Mouse (Mus musculus) hindbrain, embryonic 15.5 days (tissue): ENCODE data around the gene Vegfa. TPM values are rescaled to one million over a fixed set of nuclear protein-coding genes. Genes with fewer than 3 reads are reported as not detected.

Experiments used
- ATAC-seq: fragments of 200-750 bp; cut with Nextera tagmentation; 2 replicates; pipeline ENCODE4 v1.8.0; 2017; ENCODE audit warnings: low read depth, moderate number of reproducible peaks, moderate TSS enrichment; ENCODE audit not compliant: low FRiP score
- H3K27ac ChIP-seq: fragments of 300-500 bp; sonication (generic); replicated peaks from 2 replicates; pipeline ENCODE4 v1.5.1; 2015; ENCODE audit warnings: mild to moderate bottlenecking, inconsistent platforms
- H3K27me3 ChIP-seq: fragments of 300-500 bp; sonication (generic); 2 replicates; pipeline ENCODE4 v1.6.1; 2015; ENCODE audit warnings: control low read depth, inconsistent platforms
- H3K36me3 ChIP-seq: fragments of 300-500 bp; sonication (generic); 2 replicates; pipeline ENCODE4 v1.6.1; 2015; ENCODE audit warnings: control low read depth, inconsistent platforms
- H3K4me1 ChIP-seq: fragments of 300-500 bp; sonication (generic); replicated peaks from 2 replicates; pipeline ENCODE4 v1.6.1; 2015; ENCODE audit warnings: control low read depth, inconsistent platforms
- H3K4me2 ChIP-seq: fragments of 300-500 bp; sonication (generic); 2 replicates; pipeline ENCODE4 v1.6.1; 2015; ENCODE audit warnings: moderate library complexity, mild to moderate bottlenecking, inconsistent platforms
- H3K4me3 ChIP-seq: fragments of 300-500 bp; sonication (generic); 2 replicates; pipeline ENCODE4 v1.5.1; 2015; ENCODE audit warnings: mild to moderate bottlenecking, inconsistent platforms
- H3K9ac ChIP-seq: fragments of 300-500 bp; sonication (generic); 2 replicates; pipeline ENCODE4 v1.6.1; 2015; ENCODE audit warnings: inconsistent platforms
- H3K9me3 ChIP-seq: fragments of 300-500 bp; sonication (generic); 2 replicates; pipeline ENCODE4 v1.6.1; 2016; ENCODE audit warnings: control low read depth, inconsistent platforms
- WGBS: fragments of 180-500 bp; shearing (Covaris S2); methylation state at CpG from one replicate; pipeline ENCODE4 v1.1.7; 2015; 5-methylcytosine and 5-hydroxymethylcytosine counted together
- polyA plus RNA-seq: library from polyadenylated mRNA; unstranded; fragments of >200 nt; fragmentation: Nextera tagmentation; extraction: Ambion mirVana; gene quantifications from 2 replicates; pipeline ENCODE4 v1.2.1, GENCODE M21; 2015

Vegfa gene
- polyA plus RNA-seq, 1 experiment from 2014 or later = 4.4 TPM

DNA sequence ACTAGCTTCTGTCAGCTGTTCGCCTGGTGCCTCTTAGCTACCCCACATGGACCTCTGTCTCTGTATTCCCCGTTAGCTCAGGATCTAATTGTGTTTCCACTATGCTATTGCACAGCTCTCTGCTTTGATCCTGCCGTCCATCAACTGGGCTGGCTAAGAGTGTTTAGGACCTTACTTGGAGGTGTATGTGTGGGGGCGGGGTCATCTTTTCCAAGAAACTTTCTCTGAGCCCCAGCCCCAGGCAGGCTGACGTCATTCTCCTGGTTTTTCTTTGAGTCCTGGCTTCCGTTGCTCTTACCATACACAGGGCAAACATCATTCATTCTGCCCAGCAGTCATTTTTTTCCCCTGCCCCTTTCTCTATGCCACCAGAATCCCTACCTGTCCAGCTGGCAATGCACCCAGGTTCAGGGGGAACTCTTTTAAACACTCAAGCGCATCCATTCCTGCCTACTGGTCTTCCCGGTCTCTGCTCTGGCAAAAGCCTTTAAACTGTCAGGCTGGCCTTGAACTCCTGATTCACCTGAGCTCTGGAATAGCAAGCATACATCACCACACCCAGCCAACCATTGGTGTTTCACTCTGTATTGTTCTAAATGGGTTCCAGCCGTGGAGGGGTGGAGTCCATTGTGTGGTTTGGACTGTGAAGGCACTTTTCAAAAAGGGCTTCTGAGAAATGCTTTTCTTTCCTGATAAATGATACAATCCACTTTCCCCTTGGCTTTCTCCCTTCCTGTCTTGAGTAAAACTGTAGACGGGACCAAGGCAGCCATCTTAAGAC is 53.0 kb downstream of the Vegfa start:
- no peaks in the 10 kb centered on the region for H3K4me1 ChIP-seq
- ATAC-seq = no peak
- H3K9ac ChIP-seq = no peak overlapping the region
- no peak overlapping the region for H3K4me2 ChIP-seq
- no peaks in the 10 kb centered on the region for H3K36me3 ChIP-seq
- WGBS = 83% methylated on average over 10 of the region's 10 CpGs
- H3K9me3 ChIP-seq = no peaks in the 10 kb centered on the region
- no peak overlapping the region for H3K4me3 ChIP-seq
- H3K27ac ChIP-seq = no peak overlapping the region
- no peaks in the 10 kb centered on the region for H3K27me3 ChIP-seq

DNA sequence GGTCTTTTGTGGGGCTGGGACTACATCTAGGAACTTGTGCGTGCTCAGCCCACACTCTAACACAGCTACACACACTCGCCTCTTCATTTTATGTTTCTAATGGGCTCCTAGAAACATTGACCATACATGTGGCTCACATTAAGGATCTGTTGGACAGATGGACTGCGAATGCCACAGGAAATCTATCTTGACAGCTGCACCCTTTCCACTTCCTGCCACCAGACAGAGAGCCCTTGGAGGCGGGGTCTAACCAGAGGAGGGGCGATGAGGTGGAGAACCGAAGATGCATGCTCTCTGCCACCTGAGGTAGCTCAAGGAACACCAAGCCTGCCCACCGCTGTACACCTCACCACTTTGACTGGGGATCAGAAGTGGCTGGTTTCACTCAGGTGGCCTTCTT is 57.7 kb downstream of the Vegfa start:
- Histone ChIP-seq H3K36me3 (no peaks in the 10 kb centered on the region), H3K4me2 (no peak overlapping the region), H3K9ac (no peak overlapping the region), H3K27me3 (no peaks in the 10 kb centered on the region), H3K4me3 (no peak overlapping the region), H3K4me1 (no peaks in the 10 kb centered on the region), H3K27ac (no peak overlapping the region), H3K9me3 (no peaks in the 10 kb centered on the region)
- 86% methylated on average over 7 of the region's 7 CpGs for WGBS
- ATAC-seq = no peak

DNA sequence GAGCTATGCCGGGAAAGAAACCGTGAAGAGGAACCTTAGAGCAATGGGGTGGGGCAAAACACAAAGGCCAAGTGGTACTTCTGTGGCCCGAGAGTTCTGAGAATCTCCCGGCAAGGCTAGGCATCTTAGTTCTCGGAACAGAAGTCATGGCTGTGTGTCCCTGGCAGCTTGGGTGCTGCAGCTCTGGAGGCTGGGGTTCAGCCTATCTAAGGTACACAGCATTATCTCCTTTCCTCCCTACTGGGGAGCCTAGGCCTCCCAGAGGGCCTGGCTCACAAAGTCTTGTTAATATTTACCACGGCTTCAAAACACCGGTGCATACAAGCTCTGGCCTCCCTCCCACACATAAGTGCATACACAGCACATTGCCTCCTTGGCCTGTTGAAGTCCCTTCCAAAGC is 59.0 kb downstream of the Vegfa start:
- Histone ChIP-seq H3K27me3 (no peaks in the 10 kb centered on the region), H3K36me3 (no peaks in the 10 kb centered on the region), H3K9ac (no peak overlapping the region), H3K9me3 (no peaks in the 10 kb centered on the region), H3K27ac (no peak overlapping the region), H3K4me3 (no peak overlapping the region), H3K4me1 (no peaks in the 10 kb centered on the region), H3K4me2 (no peak overlapping the region)
- 87% methylated on average over 7 of the region's 7 CpGs for WGBS
- ATAC-seq = no peak

DNA sequence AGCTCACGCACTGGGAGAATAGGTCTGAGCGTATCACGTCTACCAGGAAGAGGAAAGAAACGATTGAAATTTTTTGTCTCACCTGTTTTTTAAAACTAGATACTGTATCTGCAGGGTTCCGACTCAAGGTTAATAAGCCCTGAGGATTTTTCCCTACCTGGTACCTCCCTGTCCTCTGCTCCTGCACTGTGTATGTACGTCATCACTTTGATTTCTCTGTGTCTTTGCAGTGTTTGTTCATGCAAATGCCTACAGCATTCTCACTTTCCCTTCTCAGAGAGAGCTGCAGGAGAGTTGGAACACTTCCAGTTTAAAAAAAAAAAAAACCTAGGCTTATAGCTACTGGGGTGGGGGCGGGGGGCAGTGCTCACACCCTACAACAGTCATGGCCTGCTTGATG is 59.8 kb downstream of the Vegfa start:
- WGBS = 85% methylated on average over 7 of the region's 7 CpGs

DNA sequence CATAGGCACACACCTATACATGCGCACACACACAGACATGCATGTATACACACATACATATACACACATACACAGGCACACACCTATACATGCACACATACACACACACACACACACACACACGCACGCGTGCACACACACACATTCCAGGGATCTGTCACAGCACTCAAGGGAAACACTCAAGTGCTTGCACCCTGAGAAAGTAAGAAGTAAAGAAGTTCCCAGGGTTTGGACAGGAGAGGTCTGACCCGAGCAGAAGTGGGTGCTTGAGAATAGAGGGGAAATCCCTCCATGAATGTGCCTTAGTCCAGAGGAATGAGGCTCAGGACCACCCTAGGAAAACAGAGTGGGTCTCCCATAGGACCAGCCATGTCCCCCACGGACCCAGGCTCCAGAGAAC is 60.4 kb downstream of the Vegfa start:
- ATAC-seq = no peak
- no peak overlapping the region for H3K4me3 ChIP-seq
- H3K4me1 ChIP-seq = no peaks in the 10 kb centered on the region
- WGBS = 93% methylated on average over 6 of the region's 6 CpGs
- no peak overlapping the region for H3K4me2 ChIP-seq
- no peaks in the 10 kb centered on the region for H3K36me3 ChIP-seq
- H3K27ac ChIP-seq = no peak overlapping the region
- no peak overlapping the region for H3K9ac ChIP-seq
- no peaks in the 10 kb centered on the region for H3K9me3 ChIP-seq
- no peaks in the 10 kb centered on the region for H3K27me3 ChIP-seq

More for the DNA sequence above, 59.8 kb downstream of the Vegfa start:
- no peak for ATAC-seq
- no peaks in the 10 kb centered on the region for H3K27me3 ChIP-seq
- no peak overlapping the region for H3K9ac ChIP-seq
- no peaks in the 10 kb centered on the region for H3K36me3 ChIP-seq
- H3K4me1 ChIP-seq = no peaks in the 10 kb centered on the region
- H3K4me2 ChIP-seq = no peak overlapping the region
- no peak overlapping the region for H3K4me3 ChIP-seq
- H3K27ac ChIP-seq = no peak overlapping the region
- no peaks in the 10 kb centered on the region for H3K9me3 ChIP-seq

DNA sequence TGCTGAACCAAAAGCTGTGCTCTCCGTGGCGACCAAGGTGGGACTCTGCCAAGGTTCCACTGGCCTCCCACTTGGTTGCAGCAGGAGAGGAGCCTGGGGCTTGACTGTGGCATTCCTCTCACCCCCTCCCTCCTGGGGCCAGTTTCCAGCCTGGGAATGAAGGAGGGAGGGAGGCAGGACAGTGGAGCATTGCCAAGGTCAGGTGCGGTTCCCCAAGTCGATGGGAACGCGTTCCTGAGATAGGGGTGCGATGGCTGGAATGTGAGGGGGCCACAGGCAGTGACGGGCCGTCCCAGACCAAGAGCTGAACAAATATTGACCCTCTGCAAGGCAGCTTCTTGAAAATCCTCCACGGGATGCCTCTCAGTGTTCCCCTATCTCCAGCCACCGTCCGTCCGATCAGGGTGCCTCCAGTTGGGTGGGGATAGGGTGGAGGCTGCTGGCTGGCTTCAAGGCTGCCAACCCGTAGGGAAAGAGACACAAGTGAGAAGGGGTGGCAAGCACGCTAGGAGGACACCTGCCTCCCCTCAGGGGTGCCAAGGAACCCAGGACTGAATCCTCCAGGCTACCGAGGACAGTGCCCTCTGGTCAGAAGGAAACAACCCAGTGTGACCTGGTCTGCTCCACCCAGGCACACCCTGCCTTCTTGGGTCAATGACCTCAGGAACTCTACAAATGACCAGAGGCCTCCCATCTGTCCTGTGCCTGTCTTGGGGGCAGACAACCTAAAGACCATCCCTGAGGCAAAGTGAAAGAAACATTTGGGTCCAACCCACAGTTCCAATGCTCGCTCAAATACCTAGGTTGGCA is 61.2 kb downstream of the Vegfa start:
- Histone ChIP-seq H3K9me3 (no peaks in the 10 kb centered on the region), H3K9ac (no peak overlapping the region), H3K4me3 (no peak overlapping the region), H3K36me3 (no peaks in the 10 kb centered on the region), H3K27ac (no peak overlapping the region), H3K4me1 (no peaks in the 10 kb centered on the region), H3K27me3 (no peaks in the 10 kb centered on the region), H3K4me2 (no peak overlapping the region)
- WGBS = 84% methylated on average over 17 of the region's 17 CpGs
- ATAC-seq = no peak

DNA sequence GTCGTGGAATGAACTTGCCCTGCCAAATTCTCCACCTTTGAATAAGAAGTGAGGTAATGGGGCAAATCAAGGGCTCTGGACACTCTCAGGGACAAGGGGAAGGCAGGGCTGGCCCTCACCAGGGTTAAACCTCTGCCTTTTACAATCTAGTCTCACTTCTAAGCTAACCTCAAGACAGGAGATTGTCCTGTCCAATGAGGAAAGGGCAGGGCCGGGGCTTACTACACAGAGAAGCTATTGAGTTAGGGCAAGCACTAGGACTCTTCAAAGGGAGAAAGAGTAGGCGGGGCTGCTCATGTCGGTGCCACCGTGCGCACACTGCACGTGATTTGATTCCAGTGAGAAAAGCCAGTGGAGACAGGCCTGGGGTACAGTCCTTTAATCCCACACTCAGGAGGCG is 62.6 kb downstream of the Vegfa start:
- no peaks in the 10 kb centered on the region for H3K27me3 ChIP-seq
- H3K4me1 ChIP-seq = no peaks in the 10 kb centered on the region
- no peaks in the 10 kb centered on the region for H3K36me3 ChIP-seq
- 64% methylated on average over 8 of the region's 8 CpGs for WGBS
- no peak overlapping the region for H3K27ac ChIP-seq
- no peak overlapping the region for H3K4me3 ChIP-seq
- ATAC-seq = no peak
- H3K9ac ChIP-seq = no peak overlapping the region
- H3K4me2 ChIP-seq = no peak overlapping the region
- no peaks in the 10 kb centered on the region for H3K9me3 ChIP-seq

DNA sequence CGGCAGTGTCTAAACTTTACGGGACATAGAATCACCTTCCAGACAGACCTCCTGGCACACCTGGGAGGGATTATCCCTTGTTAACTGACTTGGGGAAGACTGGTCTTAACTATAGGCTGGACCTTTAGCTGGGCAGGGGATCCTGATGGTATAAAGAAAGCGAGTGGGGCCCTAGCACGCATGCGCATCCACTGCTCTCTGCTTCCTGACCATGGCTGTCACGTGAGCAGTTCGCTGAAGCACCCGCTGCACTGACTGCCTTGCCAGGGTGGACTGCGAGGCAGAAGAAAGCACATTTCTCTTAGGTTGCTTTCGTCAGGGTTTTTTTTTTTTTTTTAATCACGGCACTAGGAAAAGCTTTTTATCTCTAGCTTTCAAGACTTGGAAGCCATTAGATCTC is 63.8 kb downstream of the Vegfa start:
- Histone ChIP-seq H3K4me2 (no peak overlapping the region), H3K9me3 (no peaks in the 10 kb centered on the region), H3K9ac (no peak overlapping the region), H3K27me3 (no peaks in the 10 kb centered on the region), H3K4me3 (no peak overlapping the region), H3K27ac (no peak overlapping the region), H3K36me3 (no peaks in the 10 kb centered on the region), H3K4me1 (no peaks in the 10 kb centered on the region)
- no peak for ATAC-seq
- WGBS = 85% methylated on average over 11 of the region's 11 CpGs

Other genes with a start within 250 kb of the Vegfa start
- 145 and 154 TPM in 2 replicates for gene Mrps18a, start 78.6 kb upstream of the Vegfa start, polyA plus RNA-seq
- gene Rsph9, start 111.8 kb upstream of the Vegfa start, polyA plus RNA-seq = 50.0 and 50.3 TPM in 2 replicates
- gene Mad2l1bp, start 121.2 kb upstream of the Vegfa start, polyA plus RNA-seq = 22.9 and 24.2 TPM in 2 replicates
- gene Gtpbp2, start 128.7 kb upstream of the Vegfa start, polyA plus RNA-seq = 41.1 and 45.7 TPM in 2 replicates
- 7.4 and 7.9 TPM in 2 replicates for gene Polh, start 170.3 kb upstream of the Vegfa start, polyA plus RNA-seq
- 34.5 and 36.0 TPM in 2 replicates for gene Xpo5, start 170.4 kb upstream of the Vegfa start, polyA plus RNA-seq
- 72.4 and 74.0 TPM in 2 replicates for gene Polr1c, start 215.7 kb upstream of the Vegfa start, polyA plus RNA-seq
- gene Yipf3, start 215.7 kb upstream of the Vegfa start, polyA plus RNA-seq = 88.9 and 99.6 TPM in 2 replicates
- 14.9 and 18.5 TPM in 2 replicates for gene Lrrc73, start 221.2 kb upstream of the Vegfa start, polyA plus RNA-seq